Mouse (Mus musculus) CD4-positive helper T cell, adult 2 months (primary cell): ENCODE results near the gene Samd15.
A peak's percentile ranks its signal among the peaks of the same experiment; 100 is the strongest.

Experiments used
- DNase-seq: peaks from one replicate; pipeline ENCODE4 v3.0.0-alpha.2; 2012; ENCODE audit warnings: low read depth, missing footprints, low spot score

The Samd15 gene

DNA sequence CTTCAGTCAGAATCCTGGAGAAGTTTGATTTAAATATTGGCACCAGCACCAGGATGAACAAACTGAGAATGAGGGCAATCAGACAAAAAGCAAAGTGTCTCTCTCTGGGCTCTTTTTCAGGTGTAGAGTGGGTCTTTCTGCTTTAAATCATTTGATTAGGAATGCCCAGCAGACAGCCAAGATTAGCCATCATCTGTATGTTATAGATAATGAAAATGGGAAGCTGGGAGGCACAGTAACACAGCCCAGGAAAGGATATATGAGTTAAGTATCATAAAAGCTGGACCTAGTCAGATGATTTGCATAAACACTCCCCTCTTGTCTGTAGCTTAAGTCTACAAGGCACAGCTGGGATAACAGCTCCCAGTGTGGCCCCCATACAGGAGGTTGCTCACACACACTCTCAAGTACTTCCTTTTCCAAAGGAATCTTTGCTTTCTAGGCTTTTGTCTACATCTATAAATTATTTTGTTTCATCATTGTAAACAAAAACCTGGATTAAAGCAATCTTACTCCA is 30.9 kb downstream of the Samd15 start:
- DNase-seq = no peak

DNA sequence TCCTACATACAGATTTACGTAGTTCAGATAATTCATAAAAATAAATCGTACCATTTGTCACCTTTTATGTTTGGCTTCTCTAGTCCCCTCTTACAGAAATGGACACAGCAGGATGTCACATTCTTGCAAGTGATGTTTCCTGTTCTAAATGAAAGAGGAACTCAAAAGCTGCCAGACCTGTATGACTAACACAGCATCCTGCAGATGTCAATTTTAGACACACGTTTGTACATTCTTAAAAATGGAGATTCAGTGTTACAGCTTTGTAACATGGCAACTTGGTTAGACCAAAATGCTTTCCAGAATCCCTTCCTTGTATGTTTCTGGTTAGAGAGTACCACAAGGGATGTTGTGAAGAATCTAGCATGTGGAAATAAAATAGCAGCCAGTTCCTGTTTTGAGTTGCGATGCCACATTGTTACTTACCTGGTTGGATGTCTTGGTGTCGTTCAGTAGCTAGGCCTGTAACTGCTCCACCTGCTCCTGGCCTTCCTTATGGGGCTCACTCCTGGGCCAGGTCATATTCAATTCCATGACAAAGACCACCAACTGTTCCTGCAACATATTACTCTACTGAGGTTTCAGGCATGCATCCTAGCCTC is 37.5 kb downstream of the Samd15 start:
- peak; percentile 11 for DNase-seq

DNA sequence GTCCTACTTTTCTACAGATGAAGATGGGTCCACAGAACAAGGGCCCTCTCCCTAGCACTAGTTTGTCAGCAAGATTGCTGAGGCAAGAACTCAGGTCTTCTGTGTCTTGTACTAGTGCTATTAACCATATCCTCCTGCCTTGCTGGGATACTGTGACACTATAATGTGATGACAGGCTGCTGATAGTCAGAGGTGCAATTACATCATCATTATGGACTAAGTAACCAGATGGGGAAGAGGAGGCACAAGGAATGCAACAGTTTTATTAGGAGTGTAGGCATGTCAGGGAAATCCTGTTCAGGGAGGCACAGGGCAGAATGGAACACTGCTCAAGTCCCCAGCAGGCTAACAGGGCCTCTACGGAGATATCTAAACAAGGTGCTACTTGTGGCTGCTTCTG is 39.1 kb downstream of the Samd15 start, which contains the start of gene Noxred1:
Noxred1 (minus strand) TSS at position 101 of the 400 bp plus-strand sequence.
- no peak for DNase-seq

GRCm38 (mm10) chr12:87250161-87250560 is 50.6 kb downstream of the Samd15 start:
- DNase-seq = no peak

DNA sequence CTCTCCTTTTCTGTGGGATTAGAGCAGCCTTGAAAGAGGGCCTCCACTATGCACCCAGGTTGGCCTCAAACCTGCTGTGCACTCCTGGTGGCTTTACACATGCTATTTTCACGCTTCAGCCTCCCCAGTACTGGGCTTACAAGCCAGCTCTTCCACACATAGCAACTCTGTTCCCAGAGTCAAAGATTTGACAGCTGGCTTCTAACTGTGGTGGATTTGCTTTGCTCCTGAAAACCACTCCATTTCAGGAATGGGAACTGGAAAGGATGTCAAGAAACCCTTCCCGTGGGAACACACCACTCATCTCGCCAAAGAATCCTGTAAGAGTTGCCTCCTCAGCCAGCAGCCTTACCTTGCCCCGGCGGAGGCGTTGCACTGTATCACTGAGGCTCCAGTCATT is 54.4 kb downstream of the Samd15 start:
- DNase-seq = no peak

DNA sequence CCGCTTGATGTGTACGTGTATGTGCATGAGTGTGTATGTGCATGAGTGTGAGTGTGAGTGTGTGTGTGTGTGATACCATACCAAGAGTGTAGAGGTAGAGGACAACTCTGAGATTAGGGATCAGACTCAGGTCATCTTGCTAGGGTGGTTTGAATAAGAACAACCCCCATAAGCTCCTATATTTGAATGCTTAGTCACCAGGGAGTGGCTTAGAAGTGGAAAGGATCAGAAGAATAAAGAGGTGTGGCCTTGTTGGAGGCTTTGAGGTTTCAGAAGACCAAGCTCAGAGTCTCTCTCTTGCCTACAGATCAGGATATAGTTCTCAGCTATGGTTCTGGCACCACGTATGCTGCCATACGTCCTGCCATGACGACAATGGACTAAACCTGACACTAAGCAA is 57.1 kb downstream of the Samd15 start:
- peak; percentile 17 for DNase-seq

- no peak for DNase-seq
These were observed 61.0 kb downstream of the Samd15 start for GRCm38 (mm10) chr12:87260562-87260961.
